Mouse (Mus musculus): Measurements from ENCODE around the gene Doxl2.

GRCm38 (mm10) chr6:49013458-49013857 lies 38.7 kb downstream of the Doxl2 start:
- TF ChIP-seq CTCF (IDR thresholded peaks at IDR 0.05; ENCODE audit: borderline replicate concordance, control insufficient read depth, extremely low read depth, insufficient read depth, low read length, poor library complexity) (no peak), POLR2A (IDR thresholded peaks at IDR 0.05; ENCODE audit: control insufficient read depth, extremely low read depth, insufficient read depth, low read length, poor library complexity) (no peak)
